Mouse (Mus musculus) testis, postnatal 14 days (tissue): ENCODE data around the gene Rhot2.
A peak's percentile ranks its signal among the peaks of the same experiment; 100 is the strongest.
"Not testable (repeated sequence)": the region's sequence is repeated elsewhere in the genome, so short reads cannot be mapped to it uniquely, and the experiment has no call there.

ENCODE experiments used
- DNase-seq: peaks from one replicate; pipeline ENCODE4 v3.0.0; 2021; ENCODE audit warnings: low spot score

Gene Rhot2

GRCm38 (mm10) chr17:25874148-25874720 lies 29.6 kb upstream of the Rhot2 start:
- DNase-seq, result no peak

- DNase-seq, result no peak
Observed at GRCm38 (mm10) chr17:25873405-25874147, 28.9 kb upstream of the Rhot2 start.

GRCm38 (mm10) chr17:25872676-25873075 lies 28.0 kb upstream of the Rhot2 start:
- DNase-seq, result no peak

- DNase-seq, result not testable (repeated sequence)
Observed at GRCm38 (mm10) chr17:25871566-25871965, 26.9 kb upstream of the Rhot2 start.

DNA sequence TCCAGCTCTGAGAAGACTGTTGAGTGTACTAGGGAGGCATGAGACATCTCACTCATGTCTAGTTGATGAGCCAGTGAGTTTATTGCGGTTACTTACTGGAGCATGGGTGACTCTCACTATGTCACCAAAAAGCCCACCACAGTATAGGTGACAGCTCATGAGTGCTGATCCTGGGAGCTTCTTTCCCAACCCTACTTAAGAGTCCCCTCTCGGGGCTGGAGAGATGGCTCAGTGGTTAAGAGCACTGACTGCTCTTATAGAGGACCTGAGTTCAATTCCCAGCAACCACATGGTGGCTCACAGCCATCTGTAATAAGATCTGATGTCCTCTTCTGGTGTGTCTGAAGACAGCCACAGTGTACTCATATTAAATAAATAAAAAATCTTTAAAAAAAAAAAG lies 25.3 kb upstream of the Rhot2 start:
- DNase-seq, result no peak

- DNase-seq, result no peak
Observed at GRCm38 (mm10) chr17:25869498-25869897, 24.8 kb upstream of the Rhot2 start.

DNA sequence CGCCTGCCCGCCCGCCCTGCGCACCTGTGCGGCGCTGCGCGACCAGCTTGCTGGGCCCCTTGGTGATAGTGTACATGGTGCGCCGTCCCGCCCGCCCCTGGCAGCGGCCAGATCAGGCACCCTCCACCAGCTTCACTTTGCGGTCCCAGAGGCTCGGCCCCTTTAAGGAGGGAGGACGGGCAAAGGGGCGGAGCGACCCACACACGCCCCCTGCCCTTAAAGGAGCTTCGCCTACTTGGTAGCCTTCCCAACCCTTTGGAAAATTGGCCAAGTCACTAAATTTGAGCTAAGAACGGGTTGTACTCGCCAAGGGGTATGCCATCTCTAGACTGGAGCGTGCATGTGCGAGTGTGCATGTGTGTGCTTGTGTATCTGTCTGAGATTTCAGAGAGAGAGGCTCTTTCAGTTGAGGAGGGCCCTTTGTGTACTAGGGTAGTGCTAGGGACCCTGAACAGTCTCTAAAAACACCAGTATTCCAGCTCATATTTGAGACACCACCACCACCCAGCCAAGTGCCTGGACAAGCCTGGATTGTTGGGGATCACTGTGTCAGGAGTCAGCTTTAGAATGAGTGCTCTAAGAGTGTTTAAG lies 24.0 kb upstream of the Rhot2 start, which contains the start of gene Mcrip2:
Mcrip2 (minus strand) TSS at position 164 of the 591 bp plus-strand sequence.
- peak; percentile 83 for DNase-seq

GRCm38 (mm10) chr17:25867836-25868600 lies 23.4 kb upstream of the Rhot2 start:
- DNase-seq, result peak; percentile 74

- no peak for DNase-seq
Observed at GRCm38 (mm10) chr17:25867509-25867835, 22.8 kb upstream of the Rhot2 start.

- no peak for DNase-seq
Observed at GRCm38 (mm10) chr17:25866172-25866571, 21.5 kb upstream of the Rhot2 start.

DNA sequence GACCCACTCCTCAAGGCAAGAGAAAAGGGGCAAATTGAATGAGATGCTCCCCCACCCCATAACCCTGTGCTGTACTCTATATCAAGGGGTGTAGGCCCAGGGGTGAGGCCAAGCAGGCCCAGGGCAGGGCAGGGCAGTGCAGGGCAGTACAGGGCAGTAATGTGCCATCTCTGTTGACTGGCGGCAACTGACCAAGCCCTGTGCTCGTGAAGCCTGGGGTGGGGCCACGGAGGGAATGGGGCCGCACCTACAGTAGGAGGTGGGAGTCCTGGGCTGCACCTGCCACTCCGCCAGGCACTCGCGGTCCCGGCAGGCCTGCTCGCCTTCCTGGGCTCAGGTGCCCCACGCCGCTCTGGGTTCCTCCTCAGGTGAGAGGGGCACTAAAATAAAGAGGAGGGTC lies 20.6 kb upstream of the Rhot2 start:
- no peak for DNase-seq

GRCm38 (mm10) chr17:25864311-25864710 lies 19.7 kb upstream of the Rhot2 start:
- DNase-seq, result no peak

DNA sequence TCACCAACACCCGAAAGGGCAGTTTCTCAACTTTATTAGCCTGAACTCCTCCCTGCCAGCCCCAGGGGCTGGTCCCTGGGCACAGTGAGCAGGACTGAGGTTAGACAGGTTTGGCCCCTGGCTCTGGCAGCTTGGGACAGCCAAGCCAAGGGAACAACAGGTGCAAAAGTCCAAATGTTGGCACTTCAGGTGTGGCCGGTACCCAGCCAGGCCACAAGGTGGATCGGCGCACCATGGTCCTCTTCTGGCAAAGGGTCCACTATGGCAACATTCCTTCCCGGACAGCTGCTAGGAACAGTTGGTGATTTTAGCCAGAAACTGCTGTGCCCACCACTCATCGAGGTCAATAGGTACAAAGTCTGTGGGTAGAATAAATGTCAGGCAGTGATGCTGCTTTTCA lies 19.0 kb upstream of the Rhot2 start:
- DNase-seq, result no peak

DNA sequence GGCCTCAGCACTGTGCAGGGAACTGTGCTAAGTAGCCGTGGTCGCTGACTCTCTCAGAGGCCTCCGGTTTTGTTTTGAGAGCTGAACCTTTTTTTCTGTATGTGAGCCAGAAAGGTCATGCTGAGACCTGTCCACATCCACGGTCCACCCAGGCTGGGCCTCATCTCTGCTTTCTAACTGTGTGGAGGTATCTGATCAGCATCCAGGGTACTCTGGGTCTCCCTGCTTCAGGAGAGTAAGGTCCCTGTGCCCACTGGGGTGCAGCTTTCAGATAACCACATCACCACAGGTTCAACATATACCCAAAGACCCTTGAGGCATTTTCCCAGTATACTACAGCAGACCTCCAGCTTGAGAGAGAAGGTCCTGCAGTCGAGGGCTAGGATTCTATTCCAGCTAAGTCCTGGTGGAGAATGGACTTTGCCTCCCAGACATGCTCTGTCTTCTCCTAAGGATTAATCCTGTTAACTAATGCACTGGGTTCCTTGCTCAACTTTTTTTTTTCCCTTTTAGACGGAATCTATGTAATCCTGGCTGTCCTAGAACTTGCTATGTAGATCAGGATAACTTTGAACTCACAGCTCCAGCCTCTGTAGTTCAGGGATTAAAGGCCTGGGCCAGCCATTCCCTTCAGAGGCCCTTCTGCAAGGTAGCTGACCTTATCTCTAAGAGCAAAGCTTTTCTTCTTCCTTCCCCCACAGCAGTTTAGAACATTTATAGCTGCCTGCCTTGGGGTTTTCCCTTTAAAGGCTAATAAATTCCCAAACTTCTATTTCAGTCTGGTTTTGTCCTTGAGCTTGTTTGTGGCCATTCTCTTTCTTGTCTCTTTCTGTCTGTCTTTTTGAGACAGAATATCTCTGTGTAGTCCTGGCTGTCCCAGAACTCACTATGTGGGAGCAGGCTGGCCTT lies 17.3 kb upstream of the Rhot2 start:
- DNase-seq, result no peak

- DNase-seq, result peak; percentile 92
Observed at GRCm38 (mm10) chr17:25860832-25861703, 16.4 kb upstream of the Rhot2 start, which contains the start of gene Wdr90. TSS of gene Wdr90 (minus strand) at chr17:25861501.

DNA sequence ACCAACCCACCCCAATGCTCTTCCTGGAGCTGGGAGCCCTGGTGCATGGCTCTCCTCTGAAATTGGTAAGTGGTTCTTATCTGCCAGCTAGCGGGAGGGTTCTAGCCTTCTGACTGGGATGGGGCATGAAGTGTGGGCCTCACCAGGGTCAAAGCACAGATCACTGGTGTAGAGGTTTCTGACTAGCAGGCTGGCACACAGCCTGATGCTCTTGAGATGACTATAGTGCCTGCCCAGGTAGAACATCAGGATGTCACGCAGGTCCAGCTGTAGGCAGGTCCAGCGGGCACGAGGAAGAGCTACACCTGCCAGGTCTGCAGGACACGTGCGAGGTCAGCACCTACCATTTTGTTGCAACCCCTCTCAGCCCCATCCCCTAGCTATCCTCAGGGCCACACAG lies 15.6 kb upstream of the Rhot2 start:
- no peak for DNase-seq

DNA sequence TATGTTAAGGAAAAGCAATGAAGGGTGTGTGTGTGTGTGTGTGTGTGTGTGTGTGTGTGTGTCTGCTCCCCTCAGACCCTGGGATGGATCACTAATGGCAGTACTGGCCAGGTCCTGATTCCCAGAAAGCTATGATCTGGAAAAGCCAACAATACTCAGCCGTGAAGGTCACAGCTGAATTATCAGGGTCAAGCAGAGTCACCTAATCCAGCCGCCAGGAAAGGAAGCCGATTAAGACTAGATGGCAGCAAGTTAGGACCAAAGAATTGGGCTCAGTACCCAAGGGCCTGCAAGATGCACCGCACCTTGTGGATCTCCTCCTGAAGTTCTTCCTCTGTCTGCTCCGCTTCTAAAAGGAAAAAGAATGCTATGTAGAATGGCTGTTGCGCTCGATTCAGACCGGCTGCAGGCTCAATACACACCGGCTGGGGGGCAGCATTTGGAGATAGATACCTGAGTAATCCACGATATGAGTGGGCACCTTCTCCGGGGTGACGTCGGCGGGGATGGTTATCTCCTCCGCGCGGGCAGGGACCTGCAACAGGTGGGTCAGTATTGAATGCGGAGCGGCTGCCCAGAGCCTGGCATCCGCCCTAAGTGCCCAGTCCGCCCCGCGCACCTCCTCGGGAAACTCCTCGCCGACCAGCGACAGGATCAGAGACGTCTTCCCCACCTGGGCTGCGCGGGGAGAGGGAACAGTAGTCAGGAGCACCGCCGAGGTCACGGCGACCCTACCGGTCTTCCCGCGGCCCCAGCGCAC lies 835 bp downstream of the Rhot2 start:
- DNase-seq, result no peak

DNA sequence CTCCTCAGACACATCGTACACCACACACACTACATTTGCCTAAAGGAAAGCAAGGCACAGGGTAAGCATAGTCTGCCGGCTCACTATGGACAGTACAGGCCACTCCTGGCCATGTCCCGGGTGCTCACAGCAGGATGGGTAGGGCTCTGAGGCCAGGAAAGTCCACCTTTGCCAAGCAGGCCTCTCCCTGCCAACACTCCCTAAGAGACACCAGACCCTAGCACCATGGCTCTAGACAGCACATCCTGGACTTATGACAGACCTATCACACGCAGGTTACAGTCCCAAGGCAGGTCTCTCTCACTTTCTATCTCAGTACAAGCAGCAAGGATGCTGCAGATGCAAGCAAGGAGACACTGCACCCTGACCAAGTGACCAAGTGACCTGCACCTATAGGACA lies 1.5 kb downstream of the Rhot2 start:
- no peak for DNase-seq

DNA sequence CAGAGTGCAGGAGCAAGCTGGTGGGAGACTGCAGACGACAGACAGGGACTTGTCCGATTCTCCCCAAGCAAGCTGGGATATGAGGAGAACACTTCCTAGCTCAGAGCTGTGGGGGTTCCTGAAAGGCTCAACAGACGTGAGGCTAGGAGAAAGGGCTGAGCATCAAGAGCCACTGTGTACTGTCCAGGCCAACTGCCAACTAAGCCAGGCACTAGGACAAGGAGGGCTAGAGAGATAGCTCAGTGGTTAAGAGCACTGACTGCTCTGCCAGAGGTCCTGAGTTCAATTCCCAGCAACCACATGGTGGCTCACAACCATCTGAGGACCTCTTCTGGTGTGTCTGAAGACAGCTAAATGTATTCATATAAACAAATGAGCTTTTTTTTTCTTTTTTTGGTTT lies 2.1 kb downstream of the Rhot2 start:
- no peak for DNase-seq
